Mouse (Mus musculus) bone marrow, adult 2 months (tissue): Measurements from ENCODE around the gene Olfr1496. TPM values are rescaled to one million over a fixed set of nuclear protein-coding genes. Genes with fewer than 3 reads are reported as not detected.
"Not testable (repeated sequence)": the region's sequence is repeated elsewhere in the genome, so short reads cannot be mapped to it uniquely, and the experiment has no call there.

ENCODE experiments used
- H3K27ac ChIP-seq: fragments of 200-500 bp; 2 replicates; pipeline ENCODE4 v1.5.1; 2012; ENCODE audit warnings: low read depth, mild to moderate bottlenecking, control low read depth, inconsistent platforms, low read length; ENCODE audit not compliant: control insufficient read depth, poor library complexity, insufficient read depth
- H3K4me1 ChIP-seq: fragments of 200-500 bp; 2 replicates; pipeline ENCODE4 v1.6.1; 2011; ENCODE audit warnings: low read length; ENCODE audit not compliant: control insufficient read depth, insufficient read depth
- H3K4me3 ChIP-seq: fragments of 200-500 bp; replicated peaks from 2 replicates; pipeline ENCODE3; 2011; ENCODE audit warnings: mild to moderate bottlenecking, low read depth, low read length, control low read depth; ENCODE audit not compliant: control insufficient read depth
- CTCF ChIP-seq: fragments of 200-500 bp; IDR thresholded peaks from 2 replicates; pipeline ENCODE4 v1.5.1; 2011; ENCODE audit warnings: low read length, control low read depth; ENCODE audit not compliant: control insufficient read depth, insufficient read depth
- POLR2A ChIP-seq: fragments of 200-500 bp; IDR thresholded peaks from 2 replicates; pipeline ENCODE4 v1.6.1; 2011; ENCODE audit warnings: low read depth, mild to moderate bottlenecking, control low read depth, low read length, borderline replicate concordance; ENCODE audit not compliant: control insufficient read depth
- WGBS: fragments of 180-500 bp; shearing (Covaris S2); methylation state at CpG from one replicate; pipeline ENCODE4 v1.1.7; 2018; 5-methylcytosine and 5-hydroxymethylcytosine counted together
- polyA plus RNA-seq: library from polyadenylated mRNA; stranded (reverse); fragments of >200 nt; gene quantifications from 2 replicates; pipeline ENCODE4 v1.2.4, GENCODE M21; 2011; ENCODE audit warnings: low replicate concordance; ENCODE audit not compliant: missing spikeins, insufficient read depth, insufficient read length

The Olfr1496 gene
- polyA plus RNA-seq: not detected in 2 replicates

- Histone ChIP-seq H3K4me3 (no peak within 1 kb of the TSS), H3K27ac (no peak within 1 kb of the TSS), H3K4me1 (no peaks in the 10 kb centered on the region)
- WGBS: 77% methylated on average over 1 of the region's 1 CpGs
- TF ChIP-seq POLR2A (no peak), CTCF (no peak)
These were observed at the start of gene Olfr1496 for GRCm38 (mm10) chr19:13777578-13777977. TSS of gene Olfr1496 (plus strand) at chr19:13777878.

GRCm38 (mm10) chr19:13739428-13739827, 38.2 kb upstream of the Olfr1496 start, which contains the start of gene Olfr1494:
TSS of gene Olfr1494 (plus strand) at chr19:13739728.
- Histone ChIP-seq H3K4me1 (no peaks in the 10 kb centered on the region), H3K27ac (no peak within 1 kb of the TSS), H3K4me3 (no peak within 1 kb of the TSS)
- WGBS: 79% methylated on average over 4 of the region's 4 CpGs
- TF ChIP-seq CTCF (no peak), POLR2A (no peak)

DNA sequence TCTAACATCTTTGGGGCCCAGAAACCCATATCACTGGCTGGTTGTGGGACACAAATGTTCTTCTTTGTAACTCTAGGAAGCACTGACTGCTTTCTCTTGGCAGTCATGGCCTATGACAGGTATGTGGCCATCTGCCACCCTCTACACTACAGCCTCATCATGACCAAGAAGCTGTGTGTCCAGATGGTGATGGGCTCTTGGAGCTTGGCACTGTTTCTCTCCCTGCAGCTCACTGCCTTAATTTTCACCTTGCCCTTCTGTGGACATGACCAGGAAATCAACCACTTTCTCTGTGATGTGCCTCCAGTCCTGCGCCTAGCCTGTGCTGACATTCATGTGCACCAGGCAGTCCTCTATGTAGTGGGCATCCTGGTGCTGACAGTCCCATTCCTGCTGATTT, 28.3 kb upstream of the Olfr1496 start:
- Histone ChIP-seq H3K27ac (no peak overlapping the region), H3K4me1 (no peaks in the 10 kb centered on the region), H3K4me3 (no peak overlapping the region)
- WGBS: 76% methylated on average over 1 of the region's 1 CpGs
- no peak for TF ChIP-seq CTCF
- TF ChIP-seq POLR2A: no peak

- no peak within 1 kb of the TSS for H3K4me3 ChIP-seq
- no peaks in the 10 kb centered on the region for H3K4me1 ChIP-seq
- TF ChIP-seq POLR2A (no peak), CTCF (no peak)
- 66% methylated on average over 3 of the region's 3 CpGs for WGBS
- H3K27ac ChIP-seq: no peak within 1 kb of the TSS
These were observed 13.4 kb upstream of the Olfr1496 start, which contains the start of gene Olfr1495 for GRCm38 (mm10) chr19:13764306-13764705. TSS of gene Olfr1495 (plus strand) at chr19:13764606.

DNA sequence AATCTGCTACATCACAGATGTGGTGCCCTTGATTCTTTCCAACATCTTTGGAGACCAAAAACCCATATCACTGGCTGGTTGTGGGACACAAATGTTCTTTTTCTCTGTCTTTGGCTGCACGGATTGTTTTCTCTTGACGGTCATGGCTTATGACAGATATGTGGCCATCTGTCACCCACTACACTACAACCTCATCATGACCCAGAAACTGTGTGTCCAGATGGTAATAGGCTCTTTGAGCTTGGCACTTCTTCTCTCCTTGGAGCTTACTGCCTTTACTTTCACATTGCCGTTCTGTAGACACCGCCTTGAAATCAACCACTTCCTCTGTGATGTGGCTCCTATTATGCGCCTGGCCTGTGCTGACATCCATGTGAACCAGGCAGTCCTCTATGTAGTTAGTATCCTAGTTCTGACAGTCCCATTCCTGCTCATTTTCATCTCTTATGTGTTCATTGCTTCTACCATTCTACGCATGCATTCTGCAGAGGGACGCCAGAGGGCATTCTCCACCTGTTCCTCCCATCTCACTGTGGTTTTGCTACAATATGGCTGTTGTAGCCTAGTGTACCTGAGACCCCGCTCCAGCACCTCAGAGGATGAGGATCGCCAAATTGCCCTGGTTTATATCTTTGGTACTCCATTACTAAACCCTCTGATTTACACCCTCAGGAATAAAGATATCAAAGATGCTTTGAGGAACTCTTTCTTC, 9.0 kb upstream of the Olfr1496 start:
- Histone ChIP-seq H3K4me1 (no peaks in the 10 kb centered on the region), H3K27ac (no peak overlapping the region), H3K4me3 (no peak overlapping the region)
- WGBS: 85% methylated on average over 9 of the region's 9 CpGs
- TF ChIP-seq POLR2A (no peak), CTCF (no peak)

- no peak for TF ChIP-seq POLR2A
- TF ChIP-seq CTCF: no peak
- Histone ChIP-seq H3K4me1 (no peaks in the 10 kb centered on the region), H3K27ac (no peak within 1 kb of the TSS), H3K4me3 (no peak within 1 kb of the TSS)
These were observed 20.4 kb downstream of the Olfr1496 start, which contains the start of gene Olfr1497 for GRCm38 (mm10) chr19:13798102-13798501. TSS of gene Olfr1497 (minus strand) at chr19:13798202.

DNA sequence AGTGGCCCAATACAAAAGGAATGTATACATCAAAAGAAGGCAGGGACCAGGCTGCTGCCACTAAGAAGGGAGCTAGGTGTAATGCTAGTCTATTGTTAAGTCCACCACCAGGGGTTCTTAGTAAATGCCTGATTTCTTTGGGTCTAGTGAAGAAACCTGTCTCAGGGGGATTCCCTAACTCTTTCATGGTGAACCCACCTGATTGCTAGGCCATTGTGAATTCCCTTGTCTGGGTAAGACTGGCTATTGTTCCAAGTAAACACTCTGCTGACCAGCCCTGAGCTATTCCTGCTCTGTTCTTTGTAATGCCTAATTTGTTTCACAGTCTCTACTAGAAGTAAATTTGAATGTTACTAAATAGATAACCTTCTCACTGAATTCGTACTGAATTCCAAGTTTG, 27.8 kb downstream of the Olfr1496 start:
- H3K4me3 ChIP-seq, H3K4me1 ChIP-seq, H3K27ac ChIP-seq: not testable (repeated sequence)
- 60% methylated on average over 1 of the region's 1 CpGs for WGBS

GRCm38 (mm10) chr19:13812823-13813222, 35.1 kb downstream of the Olfr1496 start:
- Histone ChIP-seq H3K4me1 (no peaks in the 10 kb centered on the region), H3K27ac (no peak overlapping the region), H3K4me3 (no peak overlapping the region)
- 59% methylated on average over 2 of the region's 2 CpGs for WGBS
- TF ChIP-seq CTCF (no peak), POLR2A (no peak)

DNA sequence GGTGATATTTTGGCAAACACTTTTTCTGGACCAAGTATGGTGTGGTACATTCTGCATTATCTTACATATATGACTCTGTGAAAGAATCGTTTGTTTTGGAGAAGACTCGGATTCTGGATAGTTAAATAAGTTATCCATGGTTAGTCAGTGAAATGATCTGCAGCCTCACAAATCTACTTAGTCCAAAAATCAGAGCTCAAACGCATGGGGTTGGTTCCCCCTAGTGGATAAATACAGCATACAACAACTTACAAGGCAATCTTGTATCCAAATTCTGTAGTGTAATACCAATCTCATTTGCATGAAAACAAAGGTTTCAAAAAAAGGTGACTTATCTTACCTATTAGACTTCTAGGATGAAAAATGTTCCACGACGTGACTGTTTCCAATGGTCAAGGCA, 41.1 kb downstream of the Olfr1496 start:
- no peak overlapping the region for H3K4me3 ChIP-seq
- H3K4me1 ChIP-seq: no peaks in the 10 kb centered on the region
- WGBS: 31% methylated on average over 5 of the region's 5 CpGs
- TF ChIP-seq POLR2A (no peak), CTCF (no peak)
- H3K27ac ChIP-seq: no peak overlapping the region
